Mouse (Mus musculus): ENCODE data around the gene Wnt4.

The Wnt4 gene

GRCm38 (mm10) chr4:137277166-137277513 lies at the start of gene Wnt4:
Wnt4 (plus strand) TSS chr4:137277489.
- no peak for DNase-seq

GRCm38 (mm10) chr4:137228566-137229115 lies 48.6 kb upstream of the Wnt4 start:
- DNase-seq, result no peak

GRCm38 (mm10) chr4:137231494-137232470 lies 45.5 kb upstream of the Wnt4 start:
- DNase-seq, result peak; percentile 80

- no peak for DNase-seq
Observed at GRCm38 (mm10) chr4:137233632-137234031, 43.7 kb upstream of the Wnt4 start.

GRCm38 (mm10) chr4:137234444-137234843 lies 42.8 kb upstream of the Wnt4 start:
- no peak for DNase-seq

- no peak for DNase-seq
Observed at GRCm38 (mm10) chr4:137235368-137235767, 41.9 kb upstream of the Wnt4 start.

- no peak for DNase-seq
Observed at GRCm38 (mm10) chr4:137244883-137245282, 32.4 kb upstream of the Wnt4 start.

GRCm38 (mm10) chr4:137250333-137250732 lies 27.0 kb upstream of the Wnt4 start:
- no peak for DNase-seq

- no peak for DNase-seq
Observed at GRCm38 (mm10) chr4:137250849-137251248, 26.4 kb upstream of the Wnt4 start.

- DNase-seq, result no peak
Observed at GRCm38 (mm10) chr4:137253601-137254000, 23.7 kb upstream of the Wnt4 start.

GRCm38 (mm10) chr4:137254206-137254976 lies 22.9 kb upstream of the Wnt4 start:
- no peak for DNase-seq

- DNase-seq, result no peak
Observed at GRCm38 (mm10) chr4:137255568-137255967, 21.7 kb upstream of the Wnt4 start.

GRCm38 (mm10) chr4:137261826-137262225 lies 15.5 kb upstream of the Wnt4 start:
- no peak for DNase-seq

- no peak for DNase-seq
Observed at GRCm38 (mm10) chr4:137264066-137264465, 13.2 kb upstream of the Wnt4 start.

GRCm38 (mm10) chr4:137265116-137265515 lies 12.2 kb upstream of the Wnt4 start:
- no peak for DNase-seq

GRCm38 (mm10) chr4:137268541-137268940 lies 8.7 kb upstream of the Wnt4 start:
- no peak for DNase-seq

- no peak for DNase-seq
Observed at GRCm38 (mm10) chr4:137271856-137272255, 5.4 kb upstream of the Wnt4 start.

- no peak for DNase-seq
Observed at GRCm38 (mm10) chr4:137274304-137274703, 3.0 kb upstream of the Wnt4 start.

GRCm38 (mm10) chr4:137276443-137277165 lies 685 bp upstream of the Wnt4 start:
- DNase-seq, result no peak

GRCm38 (mm10) chr4:137277600-137278143 lies 383 bp downstream of the Wnt4 start:
- no peak for DNase-seq

- no peak for DNase-seq
Observed at GRCm38 (mm10) chr4:137278144-137279040, 1.1 kb downstream of the Wnt4 start.
